Mouse (Mus musculus) thymus, adult 18-20 months (tissue): ENCODE results near the gene Mrpl58.

Experiments
- DNase-seq, 2 experiments: peaks; one replicate each; pipeline ENCODE4 v3.0.0; 2022; ENCODE audit warnings: mixed read lengths in 2 of 2

Gene Mrpl58

DNA sequence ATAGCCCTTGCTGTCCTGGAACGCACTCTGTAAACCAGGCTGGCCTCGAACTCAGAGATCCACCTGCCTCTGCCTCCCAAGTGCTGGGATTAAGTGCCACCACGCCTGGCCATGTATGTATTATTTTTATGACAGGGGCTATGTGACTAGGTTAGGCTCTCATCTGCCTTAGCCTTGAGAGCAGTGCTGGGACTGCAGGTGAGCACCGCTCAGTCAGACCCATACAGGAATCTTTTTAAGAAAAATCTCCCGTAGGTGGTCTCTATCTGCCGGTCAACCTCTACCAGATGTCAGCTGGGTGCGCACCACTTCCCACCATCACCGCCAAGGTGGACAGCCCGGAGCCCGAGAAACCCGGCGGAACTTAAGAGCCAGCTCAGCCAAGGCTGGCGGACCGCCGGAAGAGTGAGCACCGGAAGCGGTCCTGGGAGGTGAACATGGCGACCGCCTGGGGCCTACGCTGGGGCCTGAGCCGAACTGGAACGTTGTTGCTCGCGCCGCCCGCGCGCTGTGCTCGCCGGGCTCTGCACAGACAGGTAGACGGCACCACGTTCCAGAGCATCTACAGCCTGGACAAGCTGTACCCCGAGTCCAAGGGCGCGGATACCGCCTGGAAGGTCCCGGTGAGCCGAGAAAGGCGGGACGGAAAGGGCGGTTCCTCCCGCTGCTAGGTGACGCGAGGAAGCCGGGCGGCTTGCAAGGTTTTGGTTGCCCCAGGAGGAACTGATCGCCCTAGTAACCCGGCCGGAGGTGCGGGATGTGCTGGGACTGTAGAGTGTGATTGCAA, at the start of gene Mrpl58:
TSS of gene Mrpl58 (plus strand) at position 415 of the 787 bp plus-strand sequence.
- DNase-seq: peak; percentile 69 to 80

DNA sequence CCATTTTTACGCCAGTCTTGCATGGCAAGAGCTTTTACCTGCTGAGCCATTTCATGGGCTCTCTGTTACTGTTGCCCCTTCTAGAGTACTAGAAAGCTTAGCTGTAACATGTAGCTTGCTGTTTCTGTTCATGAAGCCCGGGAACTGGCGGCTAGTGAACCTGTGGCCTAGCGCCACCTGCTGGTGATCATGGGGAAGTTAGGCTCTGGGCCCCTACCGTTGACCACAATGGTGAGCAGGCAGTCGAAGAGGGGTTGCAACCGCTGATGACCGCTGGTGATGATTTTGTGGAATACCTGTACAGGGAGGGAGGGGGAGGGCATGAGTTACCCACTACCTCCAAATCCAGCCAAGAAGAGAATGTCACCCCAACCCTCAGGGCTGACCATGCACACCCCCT, 49.4 kb upstream of the Mrpl58 start:
- no peak for DNase-seq

DNA sequence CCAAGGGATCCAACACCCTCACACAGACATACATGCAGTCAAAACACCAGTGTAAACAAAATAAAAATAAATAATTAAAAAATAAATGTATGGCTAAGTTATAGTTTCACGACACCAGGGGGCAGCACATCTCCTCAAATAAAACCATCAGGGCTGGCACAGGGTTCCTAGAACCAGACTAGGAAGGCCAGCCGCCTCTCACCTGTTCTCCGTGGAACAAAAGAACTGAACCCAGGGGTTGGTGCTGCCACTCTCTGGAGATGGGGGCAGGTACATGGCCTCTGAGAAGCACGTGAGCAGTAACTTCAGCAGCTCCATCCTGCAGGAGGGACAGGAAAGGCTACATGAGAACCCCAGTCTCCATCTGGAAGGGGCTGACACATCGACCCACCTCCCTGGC, 45.1 kb upstream of the Mrpl58 start:
- peak in 1 of 2 experiments; percentile 50 for DNase-seq

DNA sequence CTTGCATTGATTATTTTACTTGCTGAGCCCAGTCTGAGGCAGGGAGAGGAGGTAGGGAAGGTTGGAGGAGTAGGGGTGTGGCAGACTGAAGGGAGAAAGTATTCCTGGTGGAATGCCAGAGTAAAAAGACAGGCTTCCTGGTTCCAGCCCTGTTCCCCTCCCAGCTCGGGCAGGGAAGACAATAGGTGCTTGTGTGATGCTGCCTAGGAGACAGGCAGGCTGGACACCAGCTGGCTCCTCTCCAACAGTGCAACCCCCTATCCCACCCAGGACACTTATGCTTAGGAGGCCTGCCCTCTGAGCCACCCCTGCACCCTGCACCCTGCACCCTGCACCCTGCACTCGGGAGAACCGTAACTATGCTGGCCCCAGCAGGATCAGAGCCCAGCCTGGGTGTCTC, 44.3 kb upstream of the Mrpl58 start:
- no peak for DNase-seq

DNA sequence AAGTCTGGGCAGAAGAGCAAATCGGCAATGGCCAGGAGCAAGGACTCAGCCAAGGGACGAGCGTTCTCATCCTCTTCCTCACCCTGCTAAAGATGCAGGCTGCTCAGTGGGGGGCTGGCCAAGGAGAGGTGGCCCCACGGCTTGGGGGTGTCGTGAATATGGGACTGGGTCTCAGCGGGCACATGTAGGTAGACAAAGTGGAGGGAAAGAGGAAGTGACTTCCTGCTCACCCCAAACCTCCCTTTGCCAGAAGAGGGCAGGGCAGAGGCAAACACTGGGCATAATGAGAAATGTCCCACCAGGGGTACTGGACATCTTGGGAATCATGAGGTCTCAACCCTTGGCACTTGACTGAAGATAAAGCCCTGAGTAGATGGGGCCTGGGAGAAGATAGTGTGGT, 43.8 kb upstream of the Mrpl58 start:
- DNase-seq: peak in 1 of 2 experiments; percentile 45

DNA sequence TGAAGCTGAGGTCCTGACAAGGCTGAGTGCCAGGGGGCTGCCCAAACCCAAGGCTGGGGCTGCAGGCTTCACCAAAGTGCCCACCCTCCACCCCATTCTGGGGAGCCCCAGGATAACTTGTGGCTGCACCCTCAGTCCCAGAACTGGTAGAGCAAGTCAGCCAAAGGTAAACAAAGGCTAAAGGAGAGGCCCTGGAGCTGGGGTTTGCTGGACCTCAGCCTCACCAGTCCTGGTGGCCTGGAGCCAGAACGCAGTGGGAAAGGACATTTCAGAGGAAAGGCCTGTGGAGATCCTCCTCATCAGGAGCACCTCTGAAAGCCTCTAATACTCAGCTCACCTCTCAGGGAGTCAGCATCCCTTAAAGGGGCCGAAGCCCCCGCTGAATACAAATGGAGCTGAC, 39.4 kb upstream of the Mrpl58 start:
- DNase-seq: no peak

DNA sequence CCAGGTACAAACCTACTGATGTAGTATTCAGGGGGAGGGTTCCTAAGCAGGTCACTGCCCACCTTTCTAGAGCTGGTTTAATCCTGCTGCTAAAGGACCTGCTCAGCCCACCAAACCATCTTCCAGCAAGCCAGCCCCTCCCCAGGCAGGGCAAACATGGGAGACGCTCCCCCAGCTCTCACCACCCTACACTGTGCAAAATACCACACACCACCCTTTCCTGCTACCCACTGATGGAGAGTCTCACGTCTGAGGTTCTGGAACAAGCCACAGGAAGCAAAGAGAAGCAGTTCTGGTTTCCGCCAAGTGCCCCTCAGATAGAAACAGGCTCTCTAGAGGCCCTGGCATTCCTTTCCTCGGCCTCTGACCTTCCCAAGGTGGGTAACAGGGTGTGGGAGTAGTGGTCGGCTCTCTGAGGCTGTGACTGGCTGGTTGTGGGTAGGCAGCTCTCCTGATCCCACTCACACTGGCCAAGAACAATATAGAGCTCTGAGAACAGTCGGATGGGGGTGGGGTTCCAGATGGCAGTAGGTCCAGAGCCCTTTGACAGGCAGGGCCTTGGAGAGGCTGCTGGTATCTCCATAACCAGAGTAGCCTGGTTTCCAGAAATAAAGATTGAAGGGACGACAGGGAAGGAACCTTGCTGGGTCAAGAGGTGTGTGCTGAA, 37.4 kb upstream of the Mrpl58 start:
- DNase-seq: no peak

DNA sequence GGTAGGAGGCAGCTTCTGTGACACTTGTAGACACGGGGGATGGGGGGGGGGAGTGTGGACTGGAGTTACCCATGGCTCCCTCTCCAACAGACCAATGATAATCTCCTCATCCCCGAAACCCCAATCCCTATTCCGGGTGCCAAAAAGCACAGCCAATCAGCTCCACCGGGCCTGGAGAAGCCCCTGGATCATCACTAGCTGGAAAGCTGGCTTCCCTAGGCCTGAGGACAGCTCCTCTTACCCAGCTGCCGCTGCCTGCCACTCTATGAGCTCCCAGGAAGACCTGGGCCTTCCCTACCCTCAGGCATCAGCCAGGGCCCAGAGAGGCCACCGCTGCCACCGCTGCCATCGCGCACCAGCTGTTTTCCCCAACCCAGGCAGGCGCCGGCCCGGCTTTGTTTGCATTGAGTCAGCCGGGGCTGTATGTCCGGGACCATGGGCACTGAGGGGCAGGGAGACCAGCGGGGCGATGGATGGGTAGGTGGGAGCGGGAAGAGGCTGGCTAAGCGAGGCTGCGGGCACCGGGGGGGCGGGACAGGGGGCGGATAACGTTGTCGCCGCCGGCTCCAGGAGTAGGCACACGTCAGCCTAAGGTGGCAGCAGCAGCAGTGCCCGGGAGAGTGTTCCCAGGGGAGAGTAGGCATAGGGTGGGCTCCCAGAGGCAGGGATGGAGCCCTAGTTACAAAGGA, 36.7 kb upstream of the Mrpl58 start:
- no peak for DNase-seq

DNA sequence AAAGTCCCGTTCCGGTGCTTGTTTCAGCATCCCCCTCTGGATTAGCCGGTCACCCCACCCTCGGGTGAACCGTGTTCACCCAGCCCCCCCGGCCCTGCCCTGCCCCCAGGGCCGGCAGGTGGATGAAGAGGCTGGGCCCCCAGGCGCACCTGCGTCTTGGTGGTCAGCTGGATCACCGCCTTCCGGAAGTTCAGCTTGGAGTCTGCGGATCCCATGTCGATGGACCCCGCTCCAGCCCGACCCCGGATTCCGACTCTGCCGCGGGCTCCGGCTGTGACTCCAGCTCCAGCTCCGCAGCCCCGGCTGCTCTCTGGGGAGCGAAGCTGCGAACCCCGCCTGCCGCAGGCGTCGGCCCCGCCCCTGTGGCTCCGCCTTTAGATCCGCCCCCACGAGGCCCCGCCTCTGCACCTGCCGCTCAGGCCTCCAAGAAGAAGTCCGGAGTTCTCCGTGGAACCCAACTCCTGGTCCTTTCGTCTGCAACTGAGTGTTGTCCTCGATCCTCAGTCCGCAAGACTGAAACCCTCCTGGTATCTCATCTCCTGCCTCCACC, 36.1 kb upstream of the Mrpl58 start, which contains the start of gene Hid1:
TSS of gene Hid1 (minus strand) at position 362 of the 550 bp plus-strand sequence.
- peak; percentile 82 to 84 for DNase-seq

DNA sequence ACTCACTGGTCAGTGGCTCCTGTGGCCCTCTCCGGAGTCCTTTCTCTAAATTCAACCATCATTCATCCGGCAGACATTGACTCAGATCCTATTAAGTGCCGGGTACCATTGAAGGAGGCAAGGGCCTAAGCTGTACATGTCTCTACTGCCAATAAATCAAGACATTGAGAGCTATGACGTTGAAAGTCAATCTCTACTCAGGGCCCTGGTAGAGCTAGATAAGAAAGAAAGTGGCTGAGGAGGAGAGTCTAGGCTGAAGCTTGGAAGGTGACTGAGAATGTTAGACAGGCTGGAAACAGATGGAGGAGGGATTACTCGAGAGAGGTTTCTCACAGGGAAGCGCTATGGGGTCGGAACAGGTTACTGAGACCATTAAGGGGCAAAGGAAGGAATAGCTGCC, 33.2 kb upstream of the Mrpl58 start:
- no peak for DNase-seq

DNA sequence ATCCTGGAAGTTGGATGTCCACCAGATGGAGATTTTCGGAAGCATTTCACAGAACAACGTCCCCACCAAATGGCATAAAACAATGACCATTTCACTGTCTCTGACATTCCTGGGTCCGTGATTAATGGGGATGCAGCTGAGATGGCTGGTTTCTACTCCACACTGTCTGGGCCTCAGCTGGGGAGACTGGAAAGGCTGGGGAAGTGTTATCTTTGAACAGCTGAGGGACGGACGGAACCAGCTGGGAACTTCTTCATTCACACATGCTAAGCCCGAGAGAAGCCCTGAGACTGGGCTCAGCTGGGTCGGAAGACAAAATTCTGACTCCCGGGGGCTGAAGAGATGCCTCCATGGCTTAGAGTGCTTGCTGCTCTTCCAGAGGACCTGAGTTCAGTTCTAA, 32.2 kb upstream of the Mrpl58 start:
- no peak for DNase-seq

DNA sequence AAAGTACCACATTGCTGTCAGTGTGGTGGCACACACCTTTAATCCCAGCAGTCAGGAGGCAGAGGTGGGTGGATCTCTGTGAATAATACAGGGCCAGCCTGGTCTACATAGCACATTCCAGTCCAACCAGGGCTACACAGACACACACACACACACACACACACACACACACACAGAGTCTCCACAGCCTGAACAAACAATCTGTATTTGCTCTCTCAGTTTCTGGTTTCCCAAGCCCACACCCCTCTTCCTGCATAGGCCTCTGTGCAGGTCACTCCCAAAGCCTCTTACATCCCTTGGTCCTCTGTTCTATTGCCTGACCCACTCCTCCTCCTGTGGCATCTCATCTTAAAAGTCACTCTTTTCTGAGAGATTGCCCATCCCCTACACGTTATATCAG, 31.5 kb upstream of the Mrpl58 start:
- DNase-seq: no peak

DNA sequence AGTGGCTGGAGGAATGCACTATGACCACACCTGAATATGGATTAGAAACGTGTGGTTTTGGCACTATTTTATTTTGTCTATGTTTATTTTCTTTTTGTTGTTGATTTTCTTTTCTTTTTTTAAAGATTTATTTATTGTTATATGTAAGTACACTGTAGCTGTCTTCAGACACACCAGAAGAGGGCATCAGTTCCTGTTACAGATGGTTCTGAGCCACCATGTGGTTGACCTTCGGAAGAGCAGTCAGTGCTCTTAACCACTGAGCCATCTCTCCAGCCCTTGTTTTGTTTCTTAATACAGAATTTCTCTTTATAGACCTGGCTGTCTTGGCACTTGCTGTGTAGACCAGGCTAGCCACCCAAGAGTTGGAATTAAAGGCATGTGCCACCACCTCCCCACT, 30.8 kb upstream of the Mrpl58 start:
- no peak for DNase-seq

DNA sequence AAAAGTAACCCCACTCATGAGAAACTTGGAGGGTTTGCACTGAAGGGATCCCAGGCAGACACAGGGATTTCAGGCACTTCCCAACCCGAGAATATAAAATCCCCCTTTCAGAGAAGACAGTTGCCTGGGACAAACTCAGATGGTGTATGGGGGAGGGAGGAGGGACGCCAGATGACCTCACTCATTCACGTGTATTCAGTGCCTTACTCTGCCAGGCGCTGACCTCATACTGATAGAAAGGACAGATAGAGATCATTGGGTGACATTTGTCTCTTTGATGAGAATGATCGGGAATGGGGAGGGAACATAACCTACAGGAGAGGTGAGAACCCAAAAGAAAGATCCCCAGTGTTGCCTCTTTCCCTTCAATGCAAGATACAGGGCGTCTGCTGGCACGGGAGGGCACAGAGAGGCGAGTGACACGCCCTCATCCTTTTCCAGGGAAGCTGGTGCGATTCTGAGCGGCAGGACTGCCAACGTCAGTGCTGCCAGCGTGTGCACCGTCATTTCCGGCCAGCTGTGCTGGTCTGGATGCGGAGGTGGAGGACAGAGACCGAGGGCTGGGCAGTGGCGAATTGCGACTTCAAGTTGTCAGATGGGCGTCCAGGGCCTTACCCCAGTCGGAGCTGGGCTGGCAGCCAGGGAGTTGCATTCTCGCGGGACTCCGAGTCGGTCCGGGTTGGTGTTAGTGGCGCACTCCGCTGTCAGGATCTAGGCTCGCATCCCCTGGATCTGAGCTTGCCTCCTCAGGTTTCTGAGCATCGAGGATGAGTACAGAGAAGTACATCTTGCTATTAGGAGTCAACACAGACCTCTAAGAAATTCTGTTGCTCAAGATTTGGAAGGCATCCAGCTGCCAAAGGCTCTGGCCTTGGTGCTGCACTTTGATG, 29.5 kb upstream of the Mrpl58 start:
- no peak for DNase-seq

DNA sequence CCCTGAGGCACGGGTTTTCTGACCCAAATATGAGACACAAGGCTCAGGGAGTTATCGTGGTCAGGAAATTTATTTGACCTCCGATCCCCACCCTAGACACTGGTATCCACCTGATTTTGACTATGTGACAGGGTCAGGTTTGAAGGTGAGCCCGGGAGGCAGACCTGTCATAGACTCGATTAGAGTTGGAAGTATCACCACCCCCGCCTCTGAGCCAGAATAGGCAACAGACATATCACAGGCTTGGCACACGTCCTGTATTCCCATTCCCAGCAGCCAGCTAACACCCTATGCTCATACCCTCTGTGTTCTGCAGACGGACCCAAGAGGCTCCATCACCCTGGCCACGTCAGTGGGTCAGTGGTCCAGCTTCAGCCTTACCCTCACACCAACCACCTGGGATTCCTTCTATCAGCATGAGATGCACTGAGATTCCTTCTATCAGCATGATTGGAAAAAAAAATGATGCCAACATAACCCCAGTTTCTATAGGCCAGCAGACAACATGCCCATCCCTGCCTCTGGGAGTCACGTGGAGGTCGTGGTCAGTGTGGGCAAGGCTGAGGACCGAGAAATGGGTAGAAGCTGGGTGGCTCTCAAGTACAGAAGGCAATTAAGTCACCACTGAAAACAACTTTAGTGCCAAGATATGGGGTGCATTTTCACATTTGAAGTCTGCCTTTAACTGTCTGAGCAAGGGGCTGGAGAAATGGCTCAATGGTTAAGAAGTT, 28.7 kb upstream of the Mrpl58 start:
- DNase-seq: no peak

DNA sequence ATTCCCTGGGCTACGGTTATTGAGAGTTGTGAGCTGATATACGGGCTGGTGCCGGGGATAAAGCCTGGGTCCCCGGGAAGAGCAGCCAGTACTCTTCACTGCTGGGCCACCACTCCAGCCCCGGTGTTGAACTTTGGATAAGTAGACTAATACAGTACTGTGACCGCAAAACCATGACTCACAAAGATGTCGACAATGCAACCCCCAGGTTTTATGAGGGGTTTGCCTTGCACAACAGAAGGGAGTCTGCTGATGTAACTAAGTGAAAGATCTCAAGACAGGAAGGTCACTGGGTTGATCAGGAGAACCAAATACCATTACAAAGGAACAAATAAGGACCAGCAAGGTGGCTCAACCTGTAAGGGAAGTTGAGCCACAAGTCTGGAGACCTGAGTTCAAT, 26.8 kb upstream of the Mrpl58 start:
- DNase-seq: no peak

DNA sequence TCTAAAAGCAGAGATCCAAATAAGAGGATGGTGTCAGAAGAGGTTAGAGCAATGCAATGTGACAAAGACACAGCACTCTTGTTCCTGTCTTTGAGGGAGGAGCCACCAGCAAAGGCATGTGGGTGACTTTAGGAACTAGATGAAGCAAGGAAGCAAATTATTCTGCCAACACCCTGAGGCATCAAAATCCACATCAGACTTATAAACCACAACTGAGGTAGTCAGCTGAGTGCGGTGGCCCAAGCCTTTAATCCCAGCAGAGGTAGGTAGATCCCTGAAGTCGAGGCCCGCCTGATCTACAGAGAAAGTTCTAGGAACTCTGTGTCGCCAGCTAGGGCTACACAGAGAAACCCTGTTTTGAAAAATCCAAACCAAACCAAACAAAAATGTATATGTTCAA, 26.3 kb upstream of the Mrpl58 start:
- DNase-seq: no peak

DNA sequence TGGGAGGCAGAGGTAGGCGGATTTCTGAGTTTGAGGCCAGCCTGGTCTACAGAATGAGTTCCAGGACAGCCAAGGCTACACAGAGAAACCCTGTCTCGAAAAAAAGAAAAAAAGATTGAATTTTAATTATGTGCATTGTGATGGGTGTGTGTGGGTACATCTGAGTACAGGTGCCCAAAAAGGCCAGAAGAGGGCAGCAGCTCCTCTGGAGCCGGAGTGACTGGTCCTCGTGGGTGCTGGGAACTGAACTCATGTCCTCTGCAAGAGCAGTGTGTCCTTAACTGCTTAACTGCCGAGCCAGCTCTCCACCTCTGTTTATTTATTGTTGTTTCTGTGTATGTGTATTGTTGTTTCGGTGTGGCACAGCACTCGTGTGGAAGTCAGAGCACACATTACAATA, 25.7 kb upstream of the Mrpl58 start:
- no peak for DNase-seq

DNA sequence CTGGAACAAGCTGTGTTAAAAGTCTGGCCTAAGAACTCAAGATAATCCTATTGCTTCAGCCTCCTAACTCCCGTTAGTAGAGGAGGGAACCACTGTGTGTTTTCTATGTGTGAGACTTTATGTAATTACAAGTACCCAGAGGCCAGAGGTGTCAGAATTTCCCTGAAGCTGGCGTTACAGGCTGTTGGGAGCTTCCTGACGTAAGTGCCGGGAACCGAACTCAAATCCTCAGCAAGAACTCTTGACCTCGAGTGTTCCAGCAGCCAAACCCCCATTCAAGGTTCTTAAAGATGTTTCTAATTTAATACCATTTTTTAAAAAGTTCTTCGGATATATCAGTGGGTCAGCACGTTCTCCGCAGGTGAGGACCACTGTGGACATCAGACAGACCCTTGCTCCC, 22.3 kb upstream of the Mrpl58 start:
- DNase-seq: no peak

DNA sequence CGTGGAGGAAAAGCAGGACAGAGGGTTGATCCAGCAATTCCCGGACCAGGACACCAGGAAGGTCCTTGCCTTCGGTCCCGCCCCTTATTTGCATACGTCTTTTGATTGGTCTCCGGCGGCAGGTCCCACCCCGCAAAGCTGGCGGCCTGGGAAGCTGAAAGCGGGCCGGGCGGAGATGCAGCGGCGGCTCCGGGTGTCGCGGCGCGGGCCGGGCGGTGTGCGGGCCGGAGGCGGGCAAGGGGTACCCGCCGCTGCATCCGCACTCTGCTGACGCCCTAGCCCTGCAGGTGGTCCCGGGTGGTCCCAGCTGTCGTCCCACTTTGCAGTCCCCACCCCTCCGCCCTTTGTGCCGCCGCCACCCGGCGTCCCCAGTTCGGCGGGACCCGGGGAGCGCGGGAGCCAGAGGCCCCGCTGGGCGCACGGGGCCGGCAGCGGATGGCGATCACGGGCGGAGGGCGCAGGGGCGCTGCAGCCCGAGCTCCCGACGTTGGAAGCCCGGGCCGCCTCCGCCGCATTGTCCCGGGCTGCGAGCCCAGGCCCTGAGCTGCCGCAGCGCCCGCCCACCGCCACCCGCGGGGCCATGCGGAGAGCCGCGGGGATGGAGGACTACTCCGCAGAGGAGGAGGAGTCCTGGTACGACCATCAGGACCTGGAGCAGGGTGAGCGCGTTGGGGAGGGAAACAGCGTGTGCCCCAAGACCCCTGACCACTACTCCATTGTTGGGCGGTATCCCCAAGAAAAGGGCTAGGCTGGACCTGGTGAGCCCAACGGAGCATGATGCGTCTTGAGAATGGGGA, 21.6 kb upstream of the Mrpl58 start, which contains the start of gene Cdr2l:
TSS of gene Cdr2l (plus strand) at position 174 of the 797 bp plus-strand sequence.
- DNase-seq: peak; percentile 52 to 53

DNA sequence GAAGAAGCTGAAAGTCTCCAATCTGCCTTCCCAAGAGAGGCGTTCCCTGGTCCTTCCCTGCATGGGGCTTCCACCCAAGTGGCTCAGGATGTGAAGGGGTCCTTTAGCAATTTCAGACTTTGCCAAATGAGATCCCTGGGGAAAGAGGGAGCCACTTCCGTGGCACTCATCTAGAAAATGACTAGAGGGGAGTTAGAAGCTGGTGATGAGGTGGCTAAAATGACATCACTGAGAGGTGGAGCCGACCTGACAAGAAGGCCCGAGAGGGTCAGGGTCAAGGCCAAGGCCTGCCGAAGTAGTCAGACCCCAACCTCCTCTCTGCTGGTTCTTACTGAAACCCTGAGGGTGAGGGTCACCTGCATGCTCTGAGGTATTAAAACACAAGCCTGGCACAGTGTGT, 20.7 kb upstream of the Mrpl58 start:
- DNase-seq: no peak
